Mouse (Mus musculus) adrenal gland (tissue): ENCODE measurements at regions not wholly inside any gene's neighbourhood (a gene's known extent, or its start where the extent isn't known, plus 50 kb on each side); places are given as distances from the start of the nearest gene placed in this dataset.

ENCODE experiments used
- intact Hi-C: fragments of 180-260 bp; cut with DNase I; formaldehyde crosslinking; loops from one replicate; pipeline ENCODE4 v1.15.1; 2025

- intact Hi-C loops, result no loop called here
Observed at GRCm38 (mm10) chr6:94961821-94962220, 155.2 kb upstream of the Kbtbd8 start.

- intact Hi-C loops, result no loop called here
Observed at GRCm38 (mm10) chr6:94957990-94958389, 159.1 kb upstream of the Kbtbd8 start.

GRCm38 (mm10) chr6:94957172-94957668, 159.8 kb upstream of the Kbtbd8 start:
- intact Hi-C loops, result no loop called here

GRCm38 (mm10) chr6:94954580-94954979, 162.5 kb upstream of the Kbtbd8 start:
- intact Hi-C loops, result no loop called here

- intact Hi-C loops, result no loop called here
Observed at GRCm38 (mm10) chr6:94953658-94954057, 163.4 kb upstream of the Kbtbd8 start.

GRCm38 (mm10) chr6:94951971-94952768, 164.9 kb upstream of the Kbtbd8 start:
- intact Hi-C loops, result no loop called here

GRCm38 (mm10) chr6:94950944-94951343, 166.1 kb upstream of the Kbtbd8 start:
- intact Hi-C loops, result no loop called here

GRCm38 (mm10) chr6:94950319-94950718, 166.7 kb upstream of the Kbtbd8 start:
- intact Hi-C loops, result no loop called here

GRCm38 (mm10) chr6:94946352-94946900, 170.6 kb upstream of the Kbtbd8 start:
- intact Hi-C loops, result no loop called here

GRCm38 (mm10) chr6:94945715-94946114, 171.3 kb upstream of the Kbtbd8 start:
- intact Hi-C loops, result no loop called here

- intact Hi-C loops, result no loop called here
Observed at GRCm38 (mm10) chr6:94944196-94944595, 172.8 kb upstream of the Kbtbd8 start.

- intact Hi-C loops, result no loop called here
Observed at GRCm38 (mm10) chr6:94938949-94939348, 178.1 kb upstream of the Kbtbd8 start.

GRCm38 (mm10) chr6:94936206-94936605, 180.8 kb upstream of the Kbtbd8 start:
- intact Hi-C loops, result no loop called here

GRCm38 (mm10) chr6:94935706-94936105, 181.3 kb upstream of the Kbtbd8 start:
- intact Hi-C loops, result no loop called here

GRCm38 (mm10) chr6:94927811-94928210, 189.2 kb upstream of the Kbtbd8 start:
- intact Hi-C loops, result no loop called here

- intact Hi-C loops, result no loop called here
Observed at GRCm38 (mm10) chr6:94926652-94927211, 190.3 kb upstream of the Kbtbd8 start.

- intact Hi-C loops, result no loop called here
Observed at GRCm38 (mm10) chr6:94925408-94925807, 191.6 kb upstream of the Kbtbd8 start.

GRCm38 (mm10) chr6:94924338-94925039, 192.6 kb upstream of the Kbtbd8 start:
- intact Hi-C loops, result no loop called here

- intact Hi-C loops, result no loop called here
Observed at GRCm38 (mm10) chr6:94921741-94922140, 195.3 kb upstream of the Kbtbd8 start.

- intact Hi-C loops, result no loop called here
Observed at GRCm38 (mm10) chr6:94920770-94921169, 196.3 kb upstream of the Kbtbd8 start.

GRCm38 (mm10) chr6:94919194-94919743, 197.8 kb upstream of the Kbtbd8 start:
- intact Hi-C loops, result no loop called here
